9 mouse cellular contexts compared by ENCODE assay signal in the genomic region with DNA sequence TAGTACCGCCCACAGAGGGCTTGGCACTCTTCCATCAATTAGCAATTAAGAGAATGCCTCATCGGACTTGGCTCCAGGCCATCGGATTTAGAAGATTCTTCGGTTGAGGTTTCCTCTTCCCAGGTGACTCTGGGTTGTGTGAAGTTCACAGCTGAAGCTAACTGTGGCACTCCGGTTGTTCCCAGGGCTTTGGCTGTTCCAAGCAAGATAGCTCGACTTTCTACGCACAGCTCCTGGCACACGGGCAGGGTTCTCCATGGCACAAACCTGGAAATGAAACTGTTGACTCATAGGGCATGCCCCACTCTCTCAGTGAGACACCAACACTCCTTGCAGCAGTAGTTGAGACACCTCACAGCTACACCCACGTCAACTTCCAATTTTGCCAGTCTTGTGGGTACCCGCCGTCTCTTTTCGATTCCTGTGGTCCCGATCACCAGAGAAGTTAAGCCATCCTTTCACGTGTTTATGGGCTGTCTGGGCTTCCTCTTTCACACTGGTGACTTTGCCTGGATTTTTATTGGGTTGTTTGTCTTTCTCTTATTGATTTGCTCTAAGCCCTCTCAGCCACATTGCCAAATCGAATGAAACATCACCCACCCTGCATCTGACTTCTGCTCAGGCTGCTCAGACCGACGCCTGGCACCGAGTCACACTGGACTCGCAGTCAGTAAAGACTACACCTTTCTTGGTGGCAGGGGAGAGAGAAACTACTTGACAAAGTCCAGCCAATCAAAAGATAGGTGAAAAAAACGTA.
DNase-seq lines count a peak whose midpoint lies in the region.
"Had no signal": no experiment of that assay in that cellular context is flagged by ENCODE, and none has a peak within 500 bp of the region (broad histone marks: within the 10 kb centered on the region; RNA-seq: fewer than 3 reads in every experiment).

No protein-coding gene starts in this region.

- DNase-seq in layer of hippocampus, adult 11-12 months (ENCODE audit: low spot score): peak; percentile 58
- DNase-seq in layer of hippocampus, postnatal 36 days: no peak
- peak; percentile 85 for DNase-seq in brain, adult 2 months (ENCODE audit: low read depth, low spot score)
- DNase-seq in cerebellum, postnatal 36 days: peak; percentile 44 to 57
- peak; percentile 65 for DNase-seq in lung, postnatal 36 days
- DNase-seq in neural tube, embryonic 10.5 days (ENCODE audit: extremely low spot score, low spot score): no peak
- no peak for DNase-seq in natural killer cell, adult 2 months (ENCODE audit: low spot score in 2 of 2)
- DNase-seq in heart, adult 11 months: no peak
- DNase-seq: heart, postnatal 36 days had no signal

Comparison
In these comparisons a context has a peak if more than half of its experiments do, and no peak if none do; other contexts are left out.
1. DNase-seq: peak in layer of hippocampus, adult 11-12 months (single experiment), brain, adult 2 months (single experiment), cerebellum, postnatal 36 days (2 of 2) and lung, postnatal 36 days (single experiment); none in layer of hippocampus, postnatal 36 days (0 of 2), neural tube, embryonic 10.5 days (single experiment), natural killer cell, adult 2 months (0 of 2) and heart, adult 11 months (single experiment).